Mouse (Mus musculus) olfactory bulb, adult 2 months (tissue): ENCODE results near the gene Elk3.

ENCODE experiments used
- CTCF ChIP-seq: fragments of 200-500 bp; IDR thresholded peaks from 2 replicates; pipeline ENCODE4 v1.5.1; 2012; ENCODE audit warnings: low read depth, mild to moderate bottlenecking, low read length, moderate library complexity; ENCODE audit not compliant: insufficient read depth
- POLR2A ChIP-seq: fragments of 200-500 bp; IDR thresholded peaks from 2 replicates; pipeline ENCODE4 v1.6.1; 2012; ENCODE audit warnings: mild to moderate bottlenecking, low read depth, low read length, moderate library complexity; ENCODE audit not compliant: insufficient read depth

- TF ChIP-seq CTCF (no peak), POLR2A (no peak)
Observed at GRCm38 (mm10) chr10:93279062-93279461, 31.9 kb downstream of the Elk3 start.
